In genomic region chr2:152307186-152307585, GRCm38 (mm10) we compare ENCODE assay signal across 34 mouse cellular contexts.
"Had no signal": no experiment of that assay in that cellular context is flagged by ENCODE, and none has a peak within 500 bp of the region (broad histone marks: within the 10 kb centered on the region; RNA-seq: fewer than 3 reads in every experiment).

No protein-coding gene starts in this region.

- H3K27ac ChIP-seq: heart, embryonic 13.5 days; heart, embryonic 15.5 days; hindbrain, embryonic 10.5 days; hindbrain, embryonic 12.5 days; hindbrain, embryonic 13.5 days; hindbrain, embryonic 14.5 days; hindbrain, embryonic 15.5 days; hindbrain, postnatal 0 days; intestine, embryonic 15.5 days; kidney, embryonic 15.5 days; kidney, postnatal 0 days; layer of hippocampus, adult 2 months; left cerebral cortex, adult 2 months had no signal

- H3K9me3 ChIP-seq: heart, embryonic 12.5 days; heart, embryonic 13.5 days; heart, embryonic 15.5 days; hindbrain, embryonic 10.5 days; hindbrain, embryonic 12.5 days; hindbrain, embryonic 13.5 days; hindbrain, embryonic 15.5 days; intestine, embryonic 15.5 days; kidney, embryonic 15.5 days had no signal

- H3K9ac ChIP-seq: heart, embryonic 12.5 days; heart, embryonic 13.5 days; heart, embryonic 15.5 days; hindbrain, embryonic 12.5 days; hindbrain, embryonic 13.5 days; hindbrain, embryonic 14.5 days; hindbrain, embryonic 15.5 days; intestine, embryonic 15.5 days; kidney, embryonic 15.5 days had no signal

- H3K4me3 ChIP-seq: heart, embryonic 12.5 days; heart, embryonic 13.5 days; heart, embryonic 15.5 days; hindbrain, embryonic 10.5 days; hindbrain, embryonic 12.5 days; hindbrain, embryonic 13.5 days; hindbrain, embryonic 15.5 days; intestine, embryonic 15.5 days; kidney, embryonic 15.5 days; layer of hippocampus, adult 2 months; left cerebral cortex, adult 2 months had no signal

- H3K27me3 ChIP-seq: heart, embryonic 12.5 days; heart, embryonic 13.5 days; heart, embryonic 15.5 days; hindbrain, embryonic 12.5 days; hindbrain, embryonic 13.5 days; hindbrain, embryonic 15.5 days; intestine, embryonic 15.5 days; kidney, embryonic 15.5 days had no signal

- DNase-seq: heart, postnatal 10 days; heart, postnatal 14 days; heart, postnatal 36 days; heart, postnatal 4 days; kidney, adult 11 months; kidney, adult 18-20 months; kidney, adult 2 months; kidney, adult 8-10 months; kidney, adult 9 months; kidney, postnatal 10 days; kidney, postnatal 14 days; kidney, postnatal 25 days; kidney, postnatal 36 days; kidney, postnatal 4 days; layer of hippocampus, adult 9-11 months; layer of hippocampus, postnatal 36 days had no signal

- H3K4me2 ChIP-seq: heart, embryonic 12.5 days; heart, embryonic 13.5 days; heart, embryonic 15.5 days; hindbrain, embryonic 12.5 days; hindbrain, embryonic 13.5 days; hindbrain, embryonic 14.5 days; hindbrain, embryonic 15.5 days; intestine, embryonic 15.5 days; kidney, embryonic 15.5 days had no signal

- ATAC-seq: hindbrain, embryonic 16.5 days; hindbrain, postnatal 0 days; inflammation-experienced regulatory T-cells, adult 6 months; intestine, embryonic 15.5 days; intestine, embryonic 16.5 days; intestine, postnatal 0 days had no signal

- H3K4me1 ChIP-seq: heart, embryonic 13.5 days; hindbrain, embryonic 12.5 days; hindbrain, embryonic 13.5 days; hindbrain, embryonic 15.5 days; intestine, embryonic 15.5 days; kidney, embryonic 15.5 days had no signal
